10 mouse cellular contexts compared by ENCODE assay signal in genomic region chr10:18572581-18572980, GRCm38 (mm10). TPM values are rescaled to one million over a fixed set of nuclear protein-coding genes. Genes with fewer than 3 reads are reported as not detected.
DNase-seq lines count a peak whose midpoint lies in the region; ATAC-seq and TF ChIP-seq lines count a peak whose summit lies in the region.
"Had no signal": no experiment of that assay in that cellular context is flagged by ENCODE, and none has a peak within 500 bp of the region (broad histone marks: within the 10 kb centered on the region; RNA-seq: fewer than 3 reads in every experiment).

No protein-coding gene starts in this region.

- ATAC-seq in forebrain, postnatal 0 days: no peak

- DNase-seq in heart, adult 2 months: no peak
- no peak for DNase-seq in heart, adult 9 months (ENCODE audit: low spot score in 2 of 2)
- DNase-seq in lung, postnatal 36 days: peak; percentile 6
- DNase-seq in lung, postnatal 10 days: no peak
- peak; percentile 27 for DNase-seq in brain, adult 2 months (ENCODE audit: low read depth, low spot score)
- DNase-seq in thymus, postnatal 25 days: peak; percentile 33
- no peak for DNase-seq in forebrain, postnatal 0 days
- no peak for DNase-seq in urinary bladder, adult 18-20 months (ENCODE audit: low spot score in 2 of 2)

- H3K4me1 ChIP-seq in heart, adult 2 months (ENCODE audit: control insufficient read depth, insufficient read depth, low read length): no peaks in the 10 kb centered on the region
- H3K4me1 ChIP-seq in forebrain, postnatal 0 days (ENCODE audit: insufficient read depth): no peaks in the 10 kb centered on the region
- H3K4me1 ChIP-seq: hindbrain, embryonic 15.5 days; neural tube, embryonic 12.5 days had no signal

- H3K9me3 ChIP-seq in forebrain, postnatal 0 days (ENCODE audit: low read length): no peaks in the 10 kb centered on the region
- H3K9me3 ChIP-seq: neural tube, embryonic 12.5 days had no signal

- H3K27ac ChIP-seq in heart, adult 2 months: no peak overlapping the region
- H3K27ac ChIP-seq in forebrain, postnatal 0 days (ENCODE audit: low read depth, low read length): no peak overlapping the region
- H3K27ac ChIP-seq: hindbrain, embryonic 15.5 days; neural tube, embryonic 12.5 days had no signal

- H3K9ac ChIP-seq in heart, adult 2 months (ENCODE audit: low read depth, low read length): no peak overlapping the region
- no peak overlapping the region for H3K9ac ChIP-seq in forebrain, postnatal 0 days
- H3K9ac ChIP-seq: hindbrain, embryonic 15.5 days; neural tube, embryonic 12.5 days had no signal

- TF ChIP-seq POLR2A in heart, adult 2 months (IDR thresholded peaks at IDR 0.05; ENCODE audit: insufficient read depth, low read depth, low read length): no peak

- H3K4me2 ChIP-seq in forebrain, postnatal 0 days (ENCODE audit: low read depth): no peak overlapping the region
- H3K4me2 ChIP-seq: hindbrain, embryonic 15.5 days; neural tube, embryonic 12.5 days had no signal

- peak; percentile 45 for TF ChIP-seq CTCF in heart, adult 2 months (IDR thresholded peaks at IDR 0.05)
- no peak; the same call in 1 of the 2 replicates for TF ChIP-seq CTCF in forebrain, postnatal 0 days (IDR thresholded peaks at IDR 0.05; ENCODE audit: low read depth)

- TF ChIP-seq EP300 in heart, adult 2 months (IDR thresholded peaks at IDR 0.05; ENCODE audit: insufficient read depth, low read depth, low read length): no peak

- H3K27me3 ChIP-seq in heart, adult 2 months (ENCODE audit: control insufficient read depth, insufficient read depth, low read length): no peaks in the 10 kb centered on the region
- no peaks in the 10 kb centered on the region for H3K27me3 ChIP-seq in forebrain, postnatal 0 days (ENCODE audit: insufficient read depth, low read length)
- H3K27me3 ChIP-seq: hindbrain, embryonic 15.5 days; neural tube, embryonic 12.5 days had no signal

- H3K36me3 ChIP-seq in heart, adult 2 months (ENCODE audit: control insufficient read depth, insufficient read depth, low read length): no peaks in the 10 kb centered on the region
- no peaks in the 10 kb centered on the region for H3K36me3 ChIP-seq in forebrain, postnatal 0 days (ENCODE audit: insufficient read depth)
- H3K36me3 ChIP-seq: hindbrain, embryonic 15.5 days; neural tube, embryonic 12.5 days had no signal

- H3K4me3 ChIP-seq in heart, adult 2 months: no peak overlapping the region
- H3K4me3 ChIP-seq in forebrain, postnatal 0 days (ENCODE audit: low read depth, low read length): no peak overlapping the region
- H3K4me3 ChIP-seq: hindbrain, embryonic 15.5 days; neural tube, embryonic 12.5 days had no signal

- intact Hi-C loops in heart, adult 2 months (cut with DNase I): no loop called here

- H3K79me2 ChIP-seq in heart, adult 2 months (replicated peaks; ENCODE audit: control insufficient read depth, insufficient read depth, low read length): no peaks in the 10 kb centered on the region

- 62% methylated on average over 2 of the region's 2 CpGs for WGBS in heart, adult 2 months
- 59% methylated on average over 2 of the region's 2 CpGs for WGBS in forebrain, postnatal 0 days

RNA-seq across cellular contexts. Expression of gene Hebp2, which starts 26.7 kb away (rescaled TPM):
- under 1 TPM; 0.50 to 0.75 TPM for total RNA-seq in heart, adult 2 months (2021)
- 0.49 and 0.76 TPM in 2 replicates for polyA plus RNA-seq in heart, adult 2 months (2012; rRNA removed)
- total RNA-seq in forebrain, postnatal 0 days (2014; rRNA removed): 3.8 and 6.3 TPM in 2 replicates
- 7.7 and 8.8 TPM in 2 replicates for polyA plus RNA-seq in forebrain, postnatal 0 days (2015; fragmentation: Nextera tagmentation; extraction: Ambion mirVana)

Comparison
In these comparisons a context has a peak if more than half of its experiments do, and no peak if none do; other contexts are left out.
1. DNase-seq: peak in lung, postnatal 36 days (single experiment), brain, adult 2 months (single experiment) and thymus, postnatal 25 days (single experiment); none in heart, adult 2 months (0 of 2), heart, adult 9 months (0 of 2), lung, postnatal 10 days (single experiment), forebrain, postnatal 0 days (single experiment) and urinary bladder, adult 18-20 months (0 of 2).